Mouse (Mus musculus): ENCODE measurements around the gene D10Wsu102e. TPM values are rescaled to one million over a fixed set of nuclear protein-coding genes. Genes with fewer than 3 reads are reported as not detected.
"Not testable (repeated sequence)": the region's sequence is repeated elsewhere in the genome, so short reads cannot be mapped to it uniquely, and the experiment has no call there.

D10Wsu102e gene
- polyA plus RNA-seq, 1 experiment from 2014 or later: 0.45 TPM

- not testable (repeated sequence) for H3K9ac ChIP-seq; H3K27ac ChIP-seq; H3K9me3 ChIP-seq (replicated peaks); H3K27me3 ChIP-seq (replicated peaks); H3K4me1 ChIP-seq; ATAC-seq; H3K36me3 ChIP-seq; H3K4me3 ChIP-seq; H3K4me2 ChIP-seq
Observed at GRCm38 (mm10) chr10:83524238-83524637, 164.2 kb downstream of the D10Wsu102e start.

GRCm38 (mm10) chr10:83530384-83530967 is 170.5 kb downstream of the D10Wsu102e start:
- ATAC-seq: no peak
- Histone ChIP-seq H3K36me3 (no peaks in the 10 kb centered on the region), H3K4me1 (no peaks in the 10 kb centered on the region), H3K27me3 (replicated peaks) (peaks cover 44% of the 10 kb centered on the region), H3K9ac (no peak overlapping the region), H3K9me3 (replicated peaks) (no peaks in the 10 kb centered on the region), H3K27ac (no peak overlapping the region), H3K4me3 (no peak overlapping the region), H3K4me2 (no peak overlapping the region)
- WGBS (ENCODE audit: insufficient replicate concordance): 63% methylated on average over 6 of the region's 6 CpGs

DNA sequence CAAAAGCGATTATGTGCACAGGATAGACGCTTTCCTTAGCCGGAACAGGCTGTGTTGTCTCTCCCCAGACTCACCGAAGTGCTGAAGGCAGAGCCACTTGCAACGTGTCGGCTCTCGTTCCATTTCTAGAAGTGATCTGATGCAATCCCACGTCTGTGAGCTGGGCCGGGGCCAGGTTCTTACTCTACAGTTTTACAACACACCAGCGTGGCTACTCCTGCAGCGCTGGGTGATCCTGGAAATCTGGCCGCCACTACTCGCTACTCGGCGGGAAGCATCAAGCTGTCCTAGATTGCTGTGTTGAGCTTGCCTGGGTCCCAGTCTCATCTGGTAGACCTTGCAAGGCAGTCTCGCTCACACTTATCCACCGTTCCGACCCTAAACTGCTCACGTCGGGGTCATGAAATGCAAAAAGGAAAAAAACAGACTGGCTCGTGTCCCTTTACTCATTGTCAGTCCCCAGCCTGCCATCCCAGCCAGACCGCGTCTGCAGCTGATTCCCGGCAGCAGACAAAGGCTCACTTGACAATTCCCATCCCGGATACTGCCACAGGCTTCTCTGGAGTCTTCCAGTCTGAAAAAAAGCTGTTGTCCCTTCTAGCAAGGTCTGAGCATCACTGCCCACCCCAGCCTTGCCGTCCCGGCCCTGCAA is 173.4 kb downstream of the D10Wsu102e start:
- no peak overlapping the region for H3K9ac ChIP-seq
- no peaks in the 10 kb centered on the region for H3K9me3 ChIP-seq (replicated peaks)
- H3K27me3 ChIP-seq (replicated peaks): peaks cover 62% of the 10 kb centered on the region
- peak overlapping the region; percentile 65 for H3K4me2 ChIP-seq
- 10% methylated on average over 27 of the region's 27 CpGs for WGBS (ENCODE audit: insufficient replicate concordance)
- H3K36me3 ChIP-seq: no peaks in the 10 kb centered on the region
- H3K27ac ChIP-seq: no peak overlapping the region
- no peaks in the 10 kb centered on the region for H3K4me1 ChIP-seq
- ATAC-seq: no peak
- H3K4me3 ChIP-seq: peak overlapping the region; percentile 40

DNA sequence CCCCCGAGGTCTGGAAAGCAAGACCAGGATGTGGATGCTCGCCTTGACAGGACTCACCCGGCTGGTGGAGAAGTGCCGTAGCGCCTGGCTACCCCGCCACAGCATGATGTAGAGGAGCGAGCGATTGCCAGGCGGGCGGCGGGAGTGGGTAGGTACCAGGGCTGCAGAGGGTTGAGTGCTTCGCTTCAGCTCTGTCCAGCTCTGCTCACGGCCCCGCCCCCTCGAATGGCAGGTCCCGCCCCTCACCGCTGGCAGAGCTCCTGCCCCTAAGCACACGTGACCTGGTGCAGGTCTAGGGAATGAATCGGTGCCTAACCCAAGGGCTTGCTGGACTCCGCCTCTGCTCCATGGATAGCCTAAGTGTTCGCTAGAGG is 173.9 kb downstream of the D10Wsu102e start, which contains the start of gene Aldh1l2:
Aldh1l2 (minus strand) TSS at position 231 of the 374 bp plus-strand sequence.
- Histone ChIP-seq H3K36me3 (no peaks in the 10 kb centered on the region), H3K9ac (no peak within 1 kb of the TSS), H3K4me3 (peak within 1 kb of the TSS; percentile 40), H3K27ac (no peak within 1 kb of the TSS), H3K27me3 (replicated peaks) (peaks cover 63% of the 10 kb centered on the region), H3K9me3 (replicated peaks) (no peaks in the 10 kb centered on the region), H3K4me1 (no peaks in the 10 kb centered on the region), H3K4me2 (peak within 1 kb of the TSS; percentile 65)
- peak; percentile 88 for ATAC-seq
- WGBS (ENCODE audit: insufficient replicate concordance): 1% methylated on average over 21 of the region's 21 CpGs

DNA sequence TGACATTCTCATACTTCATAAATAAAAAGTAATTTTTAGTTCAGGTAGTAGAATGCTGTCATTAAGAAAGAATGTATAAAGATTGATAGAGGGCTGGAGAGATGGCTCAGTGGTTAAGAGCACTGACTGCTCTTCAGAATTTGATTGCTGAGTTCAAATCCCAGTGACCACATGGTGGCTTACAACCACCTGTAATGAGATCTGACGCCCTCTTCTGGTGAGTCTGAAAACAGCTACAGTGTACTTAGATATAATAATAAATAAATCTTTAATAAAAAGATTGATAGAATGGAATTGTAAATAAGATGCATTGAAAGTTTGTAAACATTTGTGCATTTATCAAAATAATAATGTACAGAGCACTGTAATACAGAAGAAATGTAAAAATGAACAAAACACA is 176.4 kb downstream of the D10Wsu102e start:
- H3K4me2 ChIP-seq: no peak overlapping the region
- H3K9ac ChIP-seq: no peak overlapping the region
- WGBS (ENCODE audit: insufficient replicate concordance): 2% methylated on average over 1 of the region's 1 CpGs
- no peaks in the 10 kb centered on the region for H3K4me1 ChIP-seq
- peaks cover 62% of the 10 kb centered on the region for H3K27me3 ChIP-seq (replicated peaks)
- no peaks in the 10 kb centered on the region for H3K36me3 ChIP-seq
- H3K27ac ChIP-seq: no peak overlapping the region
- no peaks in the 10 kb centered on the region for H3K9me3 ChIP-seq (replicated peaks)
- ATAC-seq: no peak
- H3K4me3 ChIP-seq: no peak overlapping the region

Other genes starting within 250 kb of the D10Wsu102e start
- gene Slc41a2, start 22.3 kb upstream of the D10Wsu102e start, polyA plus RNA-seq (2016; fragmentation: Nextera tagmentation; extraction: Ambion mirVana): 0.11 and 0.13 TPM in 2 replicates
- gene Aldh1l2, start 173.9 kb downstream of the D10Wsu102e start, polyA plus RNA-seq (2016; fragmentation: Nextera tagmentation; extraction: Ambion mirVana): 0.17 and 0.25 TPM in 2 replicates
- 14.3 and 14.8 TPM in 2 replicates for gene Washc4, start 183.5 kb downstream of the D10Wsu102e start, polyA plus RNA-seq (2016; fragmentation: Nextera tagmentation; extraction: Ambion mirVana)